Mouse (Mus musculus): ENCODE results near the gene Gbf1.

DNA sequence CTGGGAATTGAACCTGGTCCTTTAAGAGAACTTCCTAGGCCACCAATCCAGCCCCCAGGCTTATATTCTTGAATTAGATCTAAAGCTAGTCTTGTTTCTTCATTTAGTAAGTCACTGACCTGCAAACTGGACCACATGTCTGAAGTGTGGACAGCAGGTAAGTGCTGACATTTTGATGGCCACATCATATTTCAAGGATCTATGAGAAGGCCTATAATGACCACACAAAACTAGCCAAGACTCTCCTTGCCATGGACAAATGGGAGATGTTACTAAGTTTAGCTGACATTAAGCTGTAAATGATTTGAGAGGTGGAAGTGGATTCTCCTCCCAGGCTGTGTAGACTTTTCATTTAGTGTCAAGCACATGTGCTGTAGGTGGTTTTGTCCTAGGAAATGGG lies 58.6 kb downstream of the Gbf1 start:
- TF ChIP-seq EP300 (IDR thresholded peaks at IDR 0.05; ENCODE audit: insufficient read depth, low read depth, low read length) (no peak), CTCF (IDR thresholded peaks at IDR 0.05) (no peak), POLR2A (IDR thresholded peaks at IDR 0.05; ENCODE audit: insufficient read depth, low read depth, low read length) (no peak)
